Mouse (Mus musculus) limb, embryonic 11.5 days (tissue): ENCODE results near the gene Snhg11. TPM values are rescaled to one million over a fixed set of nuclear protein-coding genes. Genes with fewer than 3 reads are reported as not detected.

ENCODE experiments used
- polyA plus RNA-seq: library from polyadenylated mRNA; unstranded; fragments of >200 nt; fragmentation: Nextera tagmentation; extraction: Ambion mirVana; gene quantifications from 2 replicates; pipeline ENCODE4 v1.2.1, GENCODE M21; 2014

Gene Snhg11
- polyA plus RNA-seq, 1 experiment from 2014 or later, result 4.0 TPM

Other genes starting within 250 kb of the Snhg11 start
- gene Tgm2, start 229.2 kb upstream of the Snhg11 start, polyA plus RNA-seq, result 1.2 and 1.7 TPM in 2 replicates
- 2.3 and 3.2 TPM in 2 replicates for gene D630003M21Rik, start 146.4 kb upstream of the Snhg11 start, polyA plus RNA-seq
- not detected in 2 replicates for gene Bpi, start 117.5 kb upstream of the Snhg11 start, polyA plus RNA-seq
- gene Lbp, start 69.1 kb upstream of the Snhg11 start, polyA plus RNA-seq, result 3.1 and 4.0 TPM in 2 replicates
- gene Ralgapb, start 34.2 kb downstream of the Snhg11 start, polyA plus RNA-seq, result 19.3 and 21.6 TPM in 2 replicates
- 0.35 TPM in 1 of 2 replicates, not detected in the other for gene Adig, start 127.0 kb downstream of the Snhg11 start, polyA plus RNA-seq
- not detected in 2 replicates for gene Arhgap40, start 137.2 kb downstream of the Snhg11 start, polyA plus RNA-seq
- not detected in 2 replicates for gene Slc32a1, start 235.1 kb downstream of the Snhg11 start, polyA plus RNA-seq
- gene Actr5, start 249.2 kb downstream of the Snhg11 start, polyA plus RNA-seq, result 16.4 and 20.6 TPM in 2 replicates